Comparison of ENCODE assay signal across 12 mouse cellular contexts in the genomic region with DNA sequence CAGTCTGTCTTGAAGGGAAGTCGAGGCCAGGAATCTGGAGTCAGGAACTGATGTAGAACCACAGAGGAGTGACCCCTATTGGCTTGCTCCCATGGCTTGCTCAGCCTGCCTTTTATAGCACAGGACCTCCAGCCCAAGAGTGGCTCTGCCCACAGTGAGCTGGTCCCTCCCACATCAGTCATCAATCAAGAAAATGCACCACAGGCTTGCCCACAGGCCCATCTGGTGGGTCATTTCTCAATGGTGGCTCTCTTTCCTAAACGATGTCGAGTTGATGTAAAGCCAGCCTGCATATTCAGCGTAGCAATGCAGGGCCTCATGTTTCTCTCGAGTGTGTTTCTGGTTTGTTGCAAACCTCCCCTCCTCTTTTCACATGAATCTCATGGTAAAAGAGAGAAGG.
DNase-seq lines count a peak whose midpoint lies in the region; ATAC-seq and TF ChIP-seq lines count a peak whose summit lies in the region.
"Had no signal": no experiment of that assay in that cellular context is flagged by ENCODE, and none has a peak within 500 bp of the region (broad histone marks: within the 10 kb centered on the region; RNA-seq: fewer than 3 reads in every experiment).

No protein-coding gene starts in this region.

- no peaks in the 10 kb centered on the region for H3K36me3 ChIP-seq in kidney, postnatal 0 days (ENCODE audit: insufficient read depth, low read length)
- H3K36me3 ChIP-seq in embryonic facial prominence, embryonic 10.5 days (replicated peaks) = peaks cover 12% of the 10 kb centered on the region
- H3K36me3 ChIP-seq in hindbrain, embryonic 12.5 days = no peaks in the 10 kb centered on the region
- H3K36me3 ChIP-seq in neural tube, embryonic 14.5 days (ENCODE audit: control insufficient read depth, insufficient read depth, low read length) = no peaks in the 10 kb centered on the region

- H3K27me3 ChIP-seq in kidney, postnatal 0 days (ENCODE audit: insufficient read depth, low read length) = no peaks in the 10 kb centered on the region
- no peaks in the 10 kb centered on the region for H3K27me3 ChIP-seq in embryonic facial prominence, embryonic 10.5 days (replicated peaks; ENCODE audit: low read depth, poor library complexity, severe bottlenecking)
- H3K27me3 ChIP-seq in hindbrain, embryonic 12.5 days = no peaks in the 10 kb centered on the region
- H3K27me3 ChIP-seq in neural tube, embryonic 14.5 days (ENCODE audit: control insufficient read depth, insufficient read depth, low read length) = no peaks in the 10 kb centered on the region

- H3K9me3 ChIP-seq in kidney, postnatal 0 days (replicated peaks; ENCODE audit: low read length) = no peaks in the 10 kb centered on the region
- H3K9me3 ChIP-seq in embryonic facial prominence, embryonic 10.5 days = no peaks in the 10 kb centered on the region
- H3K9me3 ChIP-seq in hindbrain, embryonic 12.5 days (replicated peaks) = no peaks in the 10 kb centered on the region
- no peaks in the 10 kb centered on the region for H3K9me3 ChIP-seq in neural tube, embryonic 14.5 days (ENCODE audit: control insufficient read depth, low read length)

- peak overlapping the region; percentile 80 for H3K27ac ChIP-seq in kidney, postnatal 0 days
- H3K27ac ChIP-seq in embryonic facial prominence, embryonic 10.5 days (replicated peaks) = peak overlapping the region; percentile 72
- peak overlapping the region; percentile 49; the same call in 1 of the 2 replicates for H3K27ac ChIP-seq in hindbrain, embryonic 12.5 days
- peak overlapping the region; percentile 52; the same call in 1 of the 2 replicates for H3K27ac ChIP-seq in neural tube, embryonic 14.5 days (ENCODE audit: low read depth, low read length)

- 0 out of 2 replicates have a peak overlapping the region, but pooled peaks have one; percentile 7 for H3K4me2 ChIP-seq in kidney, postnatal 0 days (ENCODE audit: low read length)
- no peak overlapping the region for H3K4me2 ChIP-seq in hindbrain, embryonic 12.5 days (replicated peaks)
- no peak overlapping the region for H3K4me2 ChIP-seq in neural tube, embryonic 14.5 days (ENCODE audit: low read depth, low read length)

- peaks cover 32% of the 10 kb centered on the region for H3K4me1 ChIP-seq in kidney, postnatal 0 days (replicated peaks; ENCODE audit: insufficient read depth, low read length)
- H3K4me1 ChIP-seq in embryonic facial prominence, embryonic 10.5 days = peaks cover 56% of the 10 kb centered on the region
- peaks cover 27% of the 10 kb centered on the region for H3K4me1 ChIP-seq in hindbrain, embryonic 12.5 days
- peaks cover 6% of the 10 kb centered on the region; the same call in 1 of the 2 replicates for H3K4me1 ChIP-seq in neural tube, embryonic 14.5 days (ENCODE audit: control insufficient read depth, insufficient read depth, low read length)

- H3K4me3 ChIP-seq in kidney, postnatal 0 days (replicated peaks; ENCODE audit: low read depth, low read length) = no peak overlapping the region
- peak overlapping the region; percentile 23; the same call in 1 of the 2 replicates for H3K4me3 ChIP-seq in embryonic facial prominence, embryonic 10.5 days
- no peak overlapping the region for H3K4me3 ChIP-seq in hindbrain, embryonic 12.5 days
- no peak overlapping the region for H3K4me3 ChIP-seq in neural tube, embryonic 14.5 days (ENCODE audit: low read depth, low read length)

- 0 out of 2 replicates have a peak overlapping the region, but pooled peaks have one; percentile 27 for H3K9ac ChIP-seq in kidney, postnatal 0 days (ENCODE audit: low read depth, low read length)
- H3K9ac ChIP-seq in hindbrain, embryonic 12.5 days = no peak overlapping the region
- H3K9ac ChIP-seq in neural tube, embryonic 14.5 days (replicated peaks; ENCODE audit: low read depth, low read length) = no peak overlapping the region

- ATAC-seq in kidney, postnatal 0 days (replicated peaks; ENCODE audit: low FRiP score, low read depth) = no peak
- no peak for ATAC-seq in hindbrain, embryonic 12.5 days (ENCODE audit: low FRiP score)
- ATAC-seq in neural tube, embryonic 14.5 days (ENCODE audit: low read depth) = peak; percentile 39; the same call in 1 of the 2 replicates

- intact Hi-C loops in gastrocnemius, postnatal 36 days (cut with DNase I) = no loop called here

- DNase-seq in kidney, postnatal 0 days (ENCODE audit: low spot score) = no peak
- DNase-seq in kidney, postnatal 36 days = no peak
- peak; percentile 29 for DNase-seq in embryonic facial prominence, embryonic 10.5 days (ENCODE audit: low spot score)
- no peak for DNase-seq in gastrocnemius, postnatal 36 days
- DNase-seq in urinary bladder, adult 18-20 months (ENCODE audit: low spot score in 2 of 2) = no peak
- DNase-seq: adrenal gland, postnatal 25 days; cerebellum, postnatal 10 days; heart, postnatal 4 days; right cerebral cortex, postnatal 4 days; thymus, postnatal 25 days had no signal

- 31% methylated on average over 5 of the region's 5 CpGs for WGBS in kidney, postnatal 0 days
- 51% methylated on average over 5 of the region's 5 CpGs for WGBS in embryonic facial prominence, embryonic 10.5 days
- 57% methylated on average over 5 of the region's 5 CpGs for WGBS in hindbrain, embryonic 12.5 days
- 22% methylated on average over 5 of the region's 5 CpGs for WGBS in neural tube, embryonic 14.5 days

- no peak for TF ChIP-seq CTCF in kidney, postnatal 0 days (IDR thresholded peaks at IDR 0.05; ENCODE audit: low read depth)
